Mouse (Mus musculus) intestine, embryonic 15.5 days (tissue): ENCODE measurements around the gene Tgm3. TPM values are rescaled to one million over a fixed set of nuclear protein-coding genes. Genes with fewer than 3 reads are reported as not detected.

Source experiments
- polyA plus RNA-seq: library from polyadenylated mRNA; unstranded; fragments of >200 nt; fragmentation: Nextera tagmentation; extraction: Ambion mirVana; gene quantifications from 2 replicates; pipeline ENCODE4 v1.2.1, GENCODE M21; 2015

The Tgm3 gene
- polyA plus RNA-seq, 1 experiment from 2014 or later: not detected

Other genes starting within 250 kb of the Tgm3 start
- gene Stk35, start 211.8 kb upstream of the Tgm3 start, polyA plus RNA-seq: 7.8 and 8.8 TPM in 2 replicates
- gene Tgm6, start 100.1 kb downstream of the Tgm3 start, polyA plus RNA-seq: not detected in 2 replicates
- 517 and 522 TPM in 2 replicates for gene Snrpb, start 167.1 kb downstream of the Tgm3 start, polyA plus RNA-seq
- gene Tmc2, start 182.8 kb downstream of the Tgm3 start, polyA plus RNA-seq: not detected in 2 replicates